Mouse (Mus musculus) cortical plate, adult 2 months (tissue): ENCODE results near the gene Mycbpap.

Source experiments
- CTCF ChIP-seq: fragments of 200-500 bp; IDR thresholded peaks from 2 replicates; pipeline ENCODE4 v1.5.1; 2011; ENCODE audit warnings: mild to moderate bottlenecking, control low read depth, low read length; ENCODE audit not compliant: insufficient read depth; ENCODE audit errors: extremely low read depth
- POLR2A ChIP-seq: fragments of 200-500 bp; IDR thresholded peaks from 2 replicates; pipeline ENCODE4 v1.6.1; 2011; ENCODE audit warnings: mild to moderate bottlenecking, low read length, control low read depth; ENCODE audit not compliant: insufficient read depth; ENCODE audit errors: extremely low read depth

- no peak for TF ChIP-seq CTCF
- no peak for TF ChIP-seq POLR2A
These were observed 18.2 kb upstream of the Mycbpap start for GRCm38 (mm10) chr11:94539761-94540160.
